Mouse (Mus musculus) B cell, adult 2 months (primary cell): Measurements from ENCODE around the gene Dhrs7c.

Source experiments
- DNase-seq, 2 experiments: peaks; one replicate each; pipeline ENCODE4 v3.0.0; 2022

Gene Dhrs7c

GRCm38 (mm10) chr11:67845193-67845592 is 47.2 kb downstream of the Dhrs7c start:
- DNase-seq, result no peak

DNA sequence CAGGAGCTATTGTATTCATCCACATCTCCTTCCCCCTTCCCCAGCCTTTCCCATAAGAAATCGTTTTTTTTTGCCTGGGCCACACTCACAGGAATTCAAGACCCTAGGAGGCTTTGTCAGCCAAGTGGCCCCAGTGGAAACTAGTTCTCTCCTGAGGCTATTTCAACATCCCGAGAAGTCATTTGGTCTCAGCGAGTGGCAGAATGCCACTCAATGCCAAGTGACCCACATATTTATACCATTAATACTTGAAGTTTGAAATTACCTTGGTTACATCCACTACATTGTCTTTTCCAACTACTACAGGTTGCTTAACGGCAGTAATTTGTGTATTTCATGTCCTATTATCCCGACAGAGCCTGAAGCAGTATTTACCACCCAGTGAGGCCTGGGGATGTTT is 53.8 kb downstream of the Dhrs7c start:
- no peak for DNase-seq

- DNase-seq, result no peak
Measured at GRCm38 (mm10) chr11:67853996-67854395, 56.0 kb downstream of the Dhrs7c start.

DNA sequence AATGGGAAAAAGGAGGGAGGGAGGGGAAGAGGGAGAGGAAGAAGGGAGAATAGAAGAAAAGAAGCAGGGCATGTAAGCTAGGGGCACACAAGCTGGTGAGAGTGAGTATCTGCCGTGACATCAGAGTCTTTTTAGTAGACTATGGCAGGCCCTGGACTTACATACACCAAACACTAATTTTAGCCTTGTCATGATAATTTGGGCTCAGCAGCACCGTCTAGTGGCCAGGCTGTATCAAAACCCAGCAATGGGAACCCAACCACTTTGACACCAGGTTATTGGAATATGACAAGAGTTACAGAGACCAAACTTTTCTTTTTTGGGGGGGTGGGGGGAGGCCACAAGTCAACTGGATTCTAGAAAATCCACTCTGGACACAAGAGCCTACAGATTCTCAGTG is 57.0 kb downstream of the Dhrs7c start:
- peak; percentile 2 to 6 for DNase-seq

- DNase-seq, result no peak
Measured at GRCm38 (mm10) chr11:67858518-67858917, 60.5 kb downstream of the Dhrs7c start.

GRCm38 (mm10) chr11:67860743-67861398 is 62.9 kb downstream of the Dhrs7c start:
- DNase-seq, result no peak

DNA sequence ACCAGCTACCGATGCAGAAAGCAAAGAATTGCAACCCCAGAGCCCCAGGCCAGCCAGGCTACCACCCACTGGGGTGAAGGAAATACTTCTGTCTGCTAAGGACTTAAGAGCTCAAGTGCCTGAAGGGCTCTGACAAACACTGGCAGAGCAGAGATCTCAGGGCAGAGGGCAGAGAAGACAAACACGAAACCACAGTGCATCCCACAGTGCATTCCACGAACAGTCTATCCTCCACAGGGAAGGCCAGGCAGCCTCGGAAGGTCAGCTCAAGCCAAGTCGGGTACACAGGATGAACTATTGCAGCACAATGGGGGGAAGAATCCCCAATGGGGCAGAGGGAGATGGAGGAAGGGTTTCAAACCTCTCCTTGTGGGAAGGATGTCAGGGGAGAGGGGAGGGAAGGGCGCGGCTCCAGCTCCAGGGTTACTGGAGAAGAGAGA is 63.4 kb downstream of the Dhrs7c start:
- DNase-seq, result no peak

- DNase-seq, result no peak
Measured at GRCm38 (mm10) chr11:67865100-67865499, 67.1 kb downstream of the Dhrs7c start.
